Mouse (Mus musculus): ENCODE data around the gene Pld1.

The Pld1 gene

DNA sequence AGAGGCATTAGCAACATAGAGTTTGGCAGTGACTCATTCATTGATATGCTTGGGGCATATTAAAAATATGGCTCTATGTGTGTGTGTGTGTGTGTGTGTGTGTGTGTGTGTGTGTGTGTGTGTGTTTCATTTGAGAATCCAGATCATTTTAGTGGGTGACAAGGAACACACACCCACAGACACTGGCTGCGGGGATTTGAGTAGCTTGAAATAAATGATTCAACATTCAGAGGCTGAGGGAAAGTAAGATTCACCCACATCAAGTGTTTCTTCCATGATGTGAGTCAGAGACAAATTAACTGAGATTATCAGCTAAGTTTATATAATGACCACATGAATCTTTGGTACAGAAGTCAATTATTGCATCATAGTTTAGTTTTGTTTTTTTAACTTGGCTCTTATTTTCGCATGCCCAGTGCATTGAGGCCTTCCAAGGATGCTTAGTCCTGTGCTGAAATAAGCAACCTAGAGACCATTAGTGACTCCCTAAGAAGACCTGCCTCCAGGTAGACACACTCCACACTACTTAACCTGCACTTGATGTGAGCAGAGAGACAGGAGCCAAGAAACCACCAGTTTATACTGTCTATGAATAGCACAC lies 211.3 kb downstream of the Pld1 start:
- DNase-seq (ENCODE audit: low read depth, low spot score): peak; percentile 60

- DNase-seq (ENCODE audit: low read depth, low spot score): no peak
These were observed 219.5 kb downstream of the Pld1 start for GRCm38 (mm10) chr3:28158006-28158405.

GRCm38 (mm10) chr3:28158916-28159315 lies 220.4 kb downstream of the Pld1 start:
- DNase-seq (ENCODE audit: low read depth, low spot score): no peak

DNA sequence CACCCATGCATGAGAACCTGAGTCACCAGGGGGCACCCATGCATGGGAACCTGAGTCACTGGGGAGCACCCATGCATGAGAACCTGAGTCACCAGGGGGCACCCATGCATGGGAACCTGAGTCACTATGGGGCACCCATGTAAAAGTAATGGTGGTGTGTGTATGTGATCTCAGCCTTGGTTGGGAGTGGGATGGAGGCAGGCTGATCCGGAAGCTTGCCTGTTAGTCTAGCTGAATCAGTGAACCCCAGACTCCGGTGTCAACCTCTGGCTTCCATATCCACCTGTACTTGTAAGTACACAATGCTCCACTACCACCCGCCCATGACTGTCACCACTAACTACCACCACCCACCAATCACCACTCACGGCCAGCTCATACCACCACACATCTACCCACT lies 223.9 kb downstream of the Pld1 start:
- DNase-seq (ENCODE audit: low read depth, low spot score): no peak

DNA sequence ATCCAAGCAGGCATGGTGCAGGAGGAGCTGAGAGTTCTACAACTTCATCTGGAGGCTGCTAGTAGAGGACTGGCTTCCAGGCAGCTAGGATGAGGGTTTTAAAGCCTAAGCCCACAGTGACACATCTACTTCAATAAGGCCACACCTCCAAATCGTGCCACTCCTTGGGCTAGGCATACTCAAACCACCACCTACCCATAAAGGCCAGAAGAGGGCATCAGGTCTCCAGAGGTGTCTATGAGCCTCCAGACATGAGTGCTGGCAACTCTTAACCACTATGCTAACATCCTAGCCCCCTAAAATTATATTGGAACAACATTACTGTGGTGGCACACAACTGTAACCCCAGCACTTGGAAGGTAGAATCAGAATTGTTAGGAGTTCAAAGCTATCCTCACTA lies 226.2 kb downstream of the Pld1 start:
- DNase-seq (ENCODE audit: low read depth, low spot score): no peak

DNA sequence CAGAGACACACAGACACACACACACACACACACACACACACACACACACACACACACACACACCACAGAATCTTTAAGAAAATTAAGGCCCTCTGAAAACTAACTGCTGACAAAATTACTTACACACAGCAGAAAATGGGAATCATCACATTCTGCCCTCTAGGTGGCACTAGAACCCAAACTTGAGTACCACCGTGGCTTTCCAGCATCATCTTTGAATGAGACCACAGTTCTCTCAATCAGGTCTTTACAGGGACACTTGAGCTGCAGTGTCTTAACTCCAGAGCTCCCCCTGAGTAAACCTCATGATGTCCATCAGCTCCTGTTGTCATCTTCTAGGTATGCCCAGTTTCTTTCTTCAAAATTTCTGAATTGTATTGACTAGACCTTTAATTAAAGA lies 227.1 kb downstream of the Pld1 start:
- DNase-seq (ENCODE audit: low read depth, low spot score): peak; percentile 57

DNA sequence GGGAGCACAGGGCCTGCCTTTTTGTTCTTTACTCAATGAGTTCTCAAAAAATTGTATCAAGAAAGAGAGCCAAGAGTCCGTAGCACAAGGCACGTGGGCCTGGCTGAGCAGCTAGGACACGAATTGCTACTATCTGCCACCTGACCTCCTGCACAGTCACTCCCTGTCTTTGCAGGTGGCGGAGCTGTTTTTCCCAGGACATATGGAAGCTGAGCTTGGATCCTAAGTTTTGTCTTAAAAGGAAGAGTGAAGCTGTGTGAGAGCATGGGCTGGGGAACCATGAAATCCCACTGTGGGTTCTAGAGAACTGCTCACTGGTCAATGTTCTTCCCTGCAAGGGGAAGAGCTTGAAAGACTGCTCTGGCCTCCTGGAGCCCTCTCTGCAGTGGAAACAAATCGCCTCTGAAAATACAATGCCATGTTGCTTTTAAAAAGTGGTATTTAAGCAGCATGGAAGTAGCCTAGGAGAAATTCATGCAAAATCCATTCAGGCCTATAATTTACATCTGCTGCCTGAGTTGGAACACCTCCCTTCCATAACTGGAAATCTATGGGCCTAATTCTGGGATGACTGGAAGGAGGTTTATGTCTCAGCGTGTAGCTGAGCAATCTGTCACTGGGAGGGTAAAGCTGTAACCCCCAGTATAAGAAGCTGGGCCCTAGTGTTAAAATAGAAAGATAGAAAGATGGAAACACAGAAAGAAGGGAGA lies 229.5 kb downstream of the Pld1 start:
- no peak for DNase-seq (ENCODE audit: low read depth, low spot score)

DNA sequence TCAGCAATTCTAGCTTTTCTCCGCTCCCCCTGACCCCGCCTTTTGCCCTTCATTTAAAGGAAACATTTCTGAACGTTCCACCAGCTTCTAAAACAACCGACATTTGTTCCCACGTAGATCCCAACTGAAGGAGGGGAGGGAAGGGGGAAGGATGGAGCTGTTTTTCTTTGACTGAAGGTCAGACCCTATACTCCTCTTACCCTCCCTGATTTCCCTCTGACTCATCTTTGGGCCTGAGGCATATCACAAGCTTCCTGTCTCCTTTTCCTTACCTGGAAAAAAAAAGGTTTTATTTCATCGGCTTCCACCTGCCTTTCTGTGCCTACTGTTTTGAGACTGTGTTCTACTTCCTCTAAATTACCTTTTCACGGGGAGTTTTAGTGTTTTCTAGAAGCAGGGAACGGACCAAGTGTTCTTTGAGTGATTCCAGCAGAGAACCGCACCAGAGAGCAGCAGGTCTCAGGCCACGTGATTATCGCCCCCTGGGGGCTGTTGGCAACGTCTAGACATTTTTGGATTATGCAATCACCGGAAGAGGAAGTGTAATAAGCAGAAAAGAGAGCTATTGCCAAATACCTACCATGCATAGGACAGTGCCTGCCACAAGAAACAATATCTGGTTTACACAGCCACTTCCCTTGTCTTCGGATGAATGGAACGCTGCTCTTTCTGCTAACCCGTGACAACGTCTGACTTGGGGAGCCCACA lies 232.6 kb downstream of the Pld1 start:
- DNase-seq (ENCODE audit: low read depth, low spot score): no peak

- peak; percentile 95 for DNase-seq (ENCODE audit: low read depth, low spot score)
These were observed 237.8 kb downstream of the Pld1 start for GRCm38 (mm10) chr3:28175997-28176967.

GRCm38 (mm10) chr3:28178333-28178732 lies 239.8 kb downstream of the Pld1 start:
- DNase-seq (ENCODE audit: low read depth, low spot score): no peak

Measured in telencephalon, adult 2 months (tissue).